Mouse (Mus musculus): Measurements from ENCODE around the gene Pcdh11x.
"Not testable (repeated sequence)": the region's sequence is repeated elsewhere in the genome, so short reads cannot be mapped to it uniquely, and the experiment has no call there.

The Pcdh11x gene

GRCm38 (mm10) chrX:120290011-120290899 lies at the start of gene Pcdh11x:
Pcdh11x (plus strand) TSS chrX:120290259.
- DNase-seq (ENCODE audit: low spot score), result peak; percentile 57

DNA sequence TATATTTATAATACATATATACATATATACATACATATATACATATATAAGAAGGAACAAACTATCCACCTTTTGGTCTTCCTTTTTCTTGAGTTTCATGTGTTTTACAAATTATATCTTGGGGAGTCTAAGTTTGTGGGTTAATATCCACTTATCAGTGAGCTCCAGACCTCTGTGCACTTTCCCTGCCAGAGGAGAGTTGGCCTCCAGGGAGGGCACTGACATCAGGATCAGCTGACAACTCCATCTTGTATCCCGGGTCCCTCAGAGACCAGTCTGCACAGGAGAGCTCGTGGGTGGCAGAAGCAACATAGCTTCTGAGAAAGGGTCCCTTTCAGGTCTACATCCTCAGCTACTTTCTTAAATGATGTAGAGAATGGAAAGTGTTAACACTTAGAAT lies 30.0 kb upstream of the Pcdh11x start:
- no peak for DNase-seq (ENCODE audit: low spot score)

- DNase-seq (ENCODE audit: low spot score), result peak; percentile 44
Observed at GRCm38 (mm10) chrX:120285522-120285921, 4.5 kb upstream of the Pcdh11x start.

GRCm38 (mm10) chrX:120287502-120287901 lies 2.6 kb upstream of the Pcdh11x start:
- DNase-seq (ENCODE audit: low spot score), result peak; percentile 1

- DNase-seq (ENCODE audit: low spot score), result no peak
Observed at GRCm38 (mm10) chrX:120290900-120291280, 831 bp downstream of the Pcdh11x start.

GRCm38 (mm10) chrX:120291696-120292095 lies 1.6 kb downstream of the Pcdh11x start:
- DNase-seq (ENCODE audit: low spot score), result peak; percentile 42

DNA sequence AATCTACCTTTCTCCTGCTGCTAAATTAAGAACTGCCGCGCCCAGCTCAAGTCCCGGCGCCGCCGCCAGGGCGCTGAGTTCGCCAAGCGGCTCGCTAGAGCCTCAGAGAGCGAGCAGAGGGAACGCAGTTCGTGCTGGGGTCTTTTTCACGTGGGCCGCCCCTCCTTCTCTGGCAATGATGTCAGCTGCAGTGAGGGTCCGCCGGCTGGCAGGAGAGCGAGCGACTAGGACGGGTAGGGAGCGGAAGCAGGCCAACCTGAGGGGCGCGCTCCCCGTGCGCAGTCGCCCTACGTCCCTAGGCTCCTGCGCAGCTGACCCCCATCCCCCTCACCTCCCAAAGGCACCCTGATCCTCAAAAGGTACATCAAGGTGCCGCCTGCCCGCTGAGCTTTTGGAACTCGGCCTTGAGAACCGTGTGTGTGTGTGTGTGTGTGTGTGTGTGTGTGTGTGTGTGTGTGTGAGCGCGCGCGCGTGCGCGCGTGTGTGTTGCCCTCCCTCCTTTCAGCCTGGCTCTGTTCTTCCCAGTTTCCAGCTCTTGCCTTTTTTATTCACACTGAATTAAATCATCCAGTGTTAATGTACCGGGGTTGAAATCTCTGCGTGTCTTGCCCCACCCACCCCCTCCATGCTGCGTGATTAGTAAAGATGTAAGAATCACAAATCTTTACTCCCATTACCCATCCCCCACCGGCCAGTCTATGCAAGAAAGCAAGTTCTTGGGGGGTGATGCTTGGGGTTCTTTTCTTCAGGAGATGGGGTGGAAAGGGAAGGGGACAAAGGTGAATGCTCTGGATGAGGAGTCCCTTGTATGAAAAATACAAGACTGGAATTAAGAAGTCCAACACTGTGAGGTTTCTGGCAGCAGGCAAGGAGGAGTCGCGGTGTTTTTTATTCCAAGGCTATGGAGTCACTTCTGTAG lies 3.0 kb downstream of the Pcdh11x start:
- DNase-seq (ENCODE audit: low spot score), result peak; percentile 75

GRCm38 (mm10) chrX:120301469-120302175 lies 11.6 kb downstream of the Pcdh11x start:
- DNase-seq (ENCODE audit: low spot score), result no peak

GRCm38 (mm10) chrX:120312995-120313394 lies 22.9 kb downstream of the Pcdh11x start, which contains the start of gene H2afb3:
H2afb3 (minus strand) TSS chrX:120313095.
- not testable (repeated sequence) for DNase-seq (ENCODE audit: low spot score)

DNA sequence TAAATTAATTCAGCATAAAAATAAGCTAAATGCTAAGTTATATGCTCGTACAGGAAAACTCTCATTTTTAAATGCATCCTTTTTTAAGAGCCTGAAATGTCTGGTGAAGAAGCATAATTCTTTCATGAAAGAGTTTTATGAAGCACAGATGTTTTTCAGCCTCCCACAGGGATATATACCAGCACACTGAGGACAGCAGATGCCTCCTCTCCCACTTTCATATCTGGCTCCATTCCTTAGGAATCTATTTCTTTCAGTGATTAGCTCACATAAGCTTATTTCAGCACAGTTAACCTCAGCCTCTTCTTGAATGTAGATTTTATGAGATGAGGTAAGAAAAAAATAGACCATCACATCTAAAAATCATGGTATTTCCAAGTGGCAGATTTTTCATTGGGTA lies 176.2 kb downstream of the Pcdh11x start:
- no peak for DNase-seq (ENCODE audit: low spot score)

- no peak for DNase-seq (ENCODE audit: low spot score)
Observed at GRCm38 (mm10) chrX:120486428-120486827, 196.4 kb downstream of the Pcdh11x start.

GRCm38 (mm10) chrX:120524986-120525385 lies 234.9 kb downstream of the Pcdh11x start:
- DNase-seq (ENCODE audit: low spot score), result no peak

- peak; percentile 1 for DNase-seq (ENCODE audit: low spot score)
Observed at GRCm38 (mm10) chrX:120599309-120599708, 309.2 kb downstream of the Pcdh11x start.

GRCm38 (mm10) chrX:120618460-120618859 lies 328.4 kb downstream of the Pcdh11x start:
- DNase-seq (ENCODE audit: low spot score), result no peak

- DNase-seq (ENCODE audit: low spot score), result not testable (repeated sequence)
Observed at GRCm38 (mm10) chrX:120670236-120670635, 380.2 kb downstream of the Pcdh11x start.

DNA sequence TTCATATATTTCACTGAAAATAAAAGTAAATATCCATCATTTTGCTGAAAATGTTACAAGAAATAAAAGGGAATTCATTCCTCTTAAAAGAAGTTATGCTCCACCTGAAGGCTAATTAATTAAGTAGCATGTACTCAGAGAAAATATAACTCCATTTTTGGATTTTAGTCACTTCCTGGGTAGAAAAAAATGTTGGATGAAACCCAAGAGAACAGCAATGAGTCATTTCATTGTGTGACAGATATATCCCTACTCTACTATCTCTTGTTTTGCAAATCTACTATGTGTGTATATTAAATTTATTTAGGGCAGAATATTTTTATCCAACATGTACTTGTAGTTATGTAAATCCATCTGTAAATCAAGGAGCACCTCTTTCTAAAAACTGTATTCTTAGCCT lies 444.1 kb downstream of the Pcdh11x start:
- no peak for DNase-seq (ENCODE audit: low spot score)

DNA sequence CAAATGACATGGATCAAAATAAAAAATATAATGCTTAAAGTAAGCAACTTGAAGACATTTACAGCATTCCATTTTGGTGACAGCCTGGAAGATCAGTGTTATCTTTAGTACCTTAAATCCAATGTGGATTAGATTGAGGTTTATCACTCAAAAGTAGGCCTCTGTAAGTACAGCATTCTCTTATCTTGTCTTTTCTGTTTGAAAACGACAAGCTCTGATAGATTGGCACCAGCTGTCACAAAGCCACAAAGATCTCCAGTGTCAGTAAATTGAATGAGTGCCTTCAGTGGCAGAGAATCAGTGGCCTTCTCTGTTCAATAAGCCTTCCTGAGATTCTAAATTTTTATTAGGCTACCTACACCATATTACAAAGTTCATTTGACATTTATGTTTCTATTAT lies 445.7 kb downstream of the Pcdh11x start:
- no peak for DNase-seq (ENCODE audit: low spot score)

DNA sequence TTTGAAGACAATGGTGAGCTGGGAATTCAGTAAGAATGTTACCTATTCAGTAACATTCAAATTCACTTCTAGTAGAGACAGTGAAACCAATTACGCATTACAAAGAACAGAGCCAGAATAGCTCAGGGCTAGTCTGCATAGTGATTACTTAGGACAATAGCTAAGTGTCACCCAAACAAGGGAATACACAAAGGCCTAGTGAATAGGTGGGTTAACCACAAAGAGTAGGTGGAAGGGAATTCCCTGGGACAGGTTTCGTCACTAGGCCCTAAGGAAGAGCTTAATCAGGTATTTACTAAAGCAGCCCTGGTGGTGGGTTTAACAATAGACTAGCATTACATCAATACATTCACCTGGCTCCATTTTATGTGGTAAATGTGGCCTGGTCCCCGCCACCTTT lies 654.5 kb downstream of the Pcdh11x start:
- DNase-seq (ENCODE audit: low spot score), result no peak
